Mouse (Mus musculus): ENCODE measurements around the gene Zyx.

DNA sequence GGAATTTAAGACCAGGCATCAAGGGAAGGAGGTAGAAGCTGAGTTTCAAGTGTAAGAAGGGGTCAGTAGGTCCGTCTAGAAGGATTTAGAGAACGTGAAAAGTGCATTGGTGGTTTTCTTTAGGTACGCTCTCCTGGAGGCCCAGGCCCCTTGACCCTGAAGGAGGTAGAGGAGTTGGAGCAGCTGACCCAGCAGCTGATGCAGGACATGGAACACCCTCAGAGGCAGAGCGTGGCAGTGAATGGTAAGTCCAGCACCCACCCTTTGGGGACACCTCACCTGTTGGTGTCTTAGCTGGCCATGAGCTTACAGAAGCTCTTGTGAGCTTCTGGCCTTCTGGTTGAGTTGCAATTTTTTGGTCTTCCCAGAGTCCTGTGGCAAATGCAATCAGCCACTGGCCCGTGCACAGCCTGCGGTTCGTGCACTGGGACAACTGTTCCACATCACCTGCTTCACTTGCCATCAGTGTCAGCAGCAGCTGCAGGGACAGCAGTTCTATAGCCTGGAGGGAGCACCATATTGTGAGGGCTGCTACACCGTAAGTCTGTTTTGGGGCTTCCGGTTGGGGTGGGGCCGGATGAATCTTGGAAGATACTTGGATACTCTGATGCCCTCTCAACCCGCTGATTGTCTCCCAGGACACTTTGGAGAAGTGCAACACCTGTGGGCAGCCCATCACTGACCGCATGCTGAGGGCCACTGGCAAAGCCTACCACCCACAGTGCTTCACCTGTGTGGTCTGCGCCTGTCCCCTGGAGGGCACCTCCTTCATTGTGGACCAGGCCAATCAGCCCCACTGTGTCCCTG lies 6.6 kb downstream of the Zyx start:
- TF ChIP-seq ZNF384 (IDR thresholded peaks at IDR 0.05; ENCODE audit: low read depth, low read length) (no peak), CHD2 (IDR thresholded peaks at IDR 0.05; ENCODE audit: low read depth, low read length) (no peak), HCFC1 (IDR thresholded peaks at IDR 0.05; ENCODE audit: borderline replicate concordance, insufficient read depth, low read length) (no peak), MAFK (IDR thresholded peaks at IDR 0.05; ENCODE audit: insufficient read depth, low read depth, low read length) (no peak)
